Mouse (Mus musculus): ENCODE measurements around the gene Colgalt1.

DNA sequence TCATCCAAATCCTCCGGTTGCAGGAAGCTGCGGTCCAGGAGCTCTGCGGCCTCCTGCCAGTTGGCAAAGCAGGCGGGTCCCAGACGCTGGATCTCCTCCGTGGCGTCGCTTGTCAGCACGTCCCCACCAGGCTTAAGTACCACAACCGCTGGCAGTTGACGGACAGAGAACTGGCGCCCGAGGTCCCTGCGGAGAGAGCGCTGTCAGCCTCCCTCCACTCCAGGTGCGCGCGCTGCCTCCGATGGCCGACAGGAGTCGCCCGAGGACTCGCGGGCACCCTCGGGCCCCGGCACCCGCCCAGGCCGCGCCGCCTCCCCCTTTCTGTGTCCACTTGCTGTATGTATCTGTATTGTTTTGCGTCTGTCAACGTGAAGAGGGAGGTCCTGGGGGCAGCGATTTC, 48.0 kb upstream of the Colgalt1 start:
- TF ChIP-seq CTCF (conservative IDR thresholded peaks at IDR 0.05; ENCODE audit: low read length) (no peak), POU5F1 (IDR thresholded peaks at IDR 0.05; ENCODE audit: borderline replicate concordance, low read length) (no peak)
